Comparison of ENCODE assay signal across 9 mouse cellular contexts in genomic region chr11:106677910-106678591, GRCm38 (mm10).
DNase-seq lines count a peak whose midpoint lies in the region; ATAC-seq lines count a peak whose summit lies in the region.
"Had no signal": no experiment of that assay in that cellular context is flagged by ENCODE, and none has a peak within 500 bp of the region (broad histone marks: within the 10 kb centered on the region; RNA-seq: fewer than 3 reads in every experiment).

No protein-coding gene starts in this region.

- no peaks in the 10 kb centered on the region for H3K27me3 ChIP-seq in midbrain, embryonic 14.5 days (ENCODE audit: control insufficient read depth, insufficient read depth, low read length)
- no peaks in the 10 kb centered on the region for H3K27me3 ChIP-seq in midbrain, embryonic 15.5 days (replicated peaks)
- no peaks in the 10 kb centered on the region for H3K27me3 ChIP-seq in forebrain, embryonic 14.5 days (replicated peaks; ENCODE audit: control insufficient read depth, insufficient read depth, low read length)
- no peaks in the 10 kb centered on the region for H3K27me3 ChIP-seq in heart, embryonic 13.5 days (replicated peaks)

- H3K4me1 ChIP-seq in midbrain, embryonic 14.5 days (ENCODE audit: control insufficient read depth, insufficient read depth, low read length) = peaks cover 19% of the 10 kb centered on the region
- peaks cover 15% of the 10 kb centered on the region for H3K4me1 ChIP-seq in midbrain, embryonic 15.5 days
- H3K4me1 ChIP-seq in forebrain, embryonic 14.5 days (ENCODE audit: control insufficient read depth, insufficient read depth, low read length) = peaks cover 23% of the 10 kb centered on the region
- peaks cover 65% of the 10 kb centered on the region for H3K4me1 ChIP-seq in heart, embryonic 13.5 days

- no peaks in the 10 kb centered on the region for H3K36me3 ChIP-seq in midbrain, embryonic 14.5 days (ENCODE audit: control insufficient read depth, insufficient read depth, low read length)
- no peaks in the 10 kb centered on the region for H3K36me3 ChIP-seq in midbrain, embryonic 15.5 days (replicated peaks)
- H3K36me3 ChIP-seq in forebrain, embryonic 14.5 days (ENCODE audit: control insufficient read depth, insufficient read depth, low read length) = no peaks in the 10 kb centered on the region
- H3K36me3 ChIP-seq in heart, embryonic 13.5 days = peaks cover 8% of the 10 kb centered on the region; the same call in 1 of the 2 replicates
- H3K36me3 ChIP-seq: G1E had no signal

- no peak overlapping the region for H3K27ac ChIP-seq in midbrain, embryonic 14.5 days (replicated peaks; ENCODE audit: low read depth, low read length)
- no peak overlapping the region for H3K27ac ChIP-seq in midbrain, embryonic 15.5 days
- H3K27ac ChIP-seq in forebrain, embryonic 14.5 days (ENCODE audit: low read depth, low read length) = peak overlapping the region; percentile 39; the same call in 1 of the 2 replicates
- H3K27ac ChIP-seq in heart, embryonic 13.5 days (replicated peaks) = 0 out of 2 replicates have a peak overlapping the region, but pooled peaks have one; percentile 56

- no peaks in the 10 kb centered on the region for H3K9me3 ChIP-seq in midbrain, embryonic 14.5 days (ENCODE audit: control insufficient read depth, low read length)
- H3K9me3 ChIP-seq in midbrain, embryonic 15.5 days = no peaks in the 10 kb centered on the region
- H3K9me3 ChIP-seq in forebrain, embryonic 14.5 days (replicated peaks; ENCODE audit: control insufficient read depth, low read length) = no peaks in the 10 kb centered on the region
- H3K9me3 ChIP-seq in heart, embryonic 13.5 days = no peaks in the 10 kb centered on the region
- H3K9me3 ChIP-seq: G1E had no signal

- WGBS in midbrain, embryonic 14.5 days = 84% methylated on average over 10 of the region's 10 CpGs
- 78% methylated on average over 10 of the region's 10 CpGs for WGBS in midbrain, embryonic 15.5 days
- WGBS in forebrain, embryonic 14.5 days = 70% methylated on average over 10 of the region's 10 CpGs
- WGBS in heart, embryonic 13.5 days = 40% methylated on average over 10 of the region's 10 CpGs

- no peak overlapping the region for H3K4me3 ChIP-seq in midbrain, embryonic 14.5 days (replicated peaks; ENCODE audit: low read depth, low read length)
- no peak overlapping the region for H3K4me3 ChIP-seq in midbrain, embryonic 15.5 days
- no peak overlapping the region for H3K4me3 ChIP-seq in forebrain, embryonic 14.5 days (ENCODE audit: low read depth, low read length)
- H3K4me3 ChIP-seq in heart, embryonic 13.5 days = no peak overlapping the region

- no peak overlapping the region for H3K4me2 ChIP-seq in midbrain, embryonic 14.5 days (ENCODE audit: low read length)
- no peak overlapping the region for H3K4me2 ChIP-seq in midbrain, embryonic 15.5 days
- no peak overlapping the region for H3K4me2 ChIP-seq in forebrain, embryonic 14.5 days (ENCODE audit: low read length)
- no peak overlapping the region for H3K4me2 ChIP-seq in heart, embryonic 13.5 days

- DNase-seq in midbrain, embryonic 14.5 days = peak; percentile 62
- peak; percentile 87 for DNase-seq in forebrain, embryonic 14.5 days (ENCODE audit: low spot score)
- DNase-seq in layer of hippocampus, postnatal 25 days (ENCODE audit: extremely low spot score in 1 of 2, low spot score in 1 of 2) = peak; percentile 60 to 81
- peak; percentile 67 for DNase-seq in ovary, postnatal 10 days (ENCODE audit: low spot score)
- DNase-seq in yolk sac, embryonic 10.5 days (ENCODE audit: low spot score) = no peak

- H3K9ac ChIP-seq in midbrain, embryonic 14.5 days (replicated peaks; ENCODE audit: low read length) = no peak overlapping the region
- H3K9ac ChIP-seq in midbrain, embryonic 15.5 days = no peak overlapping the region
- no peak overlapping the region for H3K9ac ChIP-seq in forebrain, embryonic 14.5 days (ENCODE audit: low read length)
- H3K9ac ChIP-seq in heart, embryonic 13.5 days = no peak overlapping the region

- ATAC-seq in midbrain, embryonic 14.5 days (ENCODE audit: low FRiP score, low TSS enrichment) = no peak
- no peak for ATAC-seq in midbrain, embryonic 15.5 days (replicated peaks)
- peak; percentile 32; the same call in 1 of the 2 replicates for ATAC-seq in forebrain, embryonic 14.5 days
- ATAC-seq in heart, embryonic 13.5 days (ENCODE audit: extremely low read depth, insufficient number of reproducible peaks, low FRiP score, low TSS enrichment) = peak; percentile 30; the same call in 1 of the 2 replicates
- ATAC-seq in erythroblast, adult 5-6 weeks (replicated peaks; ENCODE audit: low FRiP score, poor library complexity, severe bottlenecking) = no peak

Comparison
In these comparisons a context has a peak if more than half of its experiments do, and no peak if none do; other contexts are left out.
1. ATAC-seq: peak in forebrain, embryonic 14.5 days (single experiment) and heart, embryonic 13.5 days (single experiment); none in midbrain, embryonic 14.5 days (single experiment), midbrain, embryonic 15.5 days (single experiment) and erythroblast, adult 5-6 weeks (single experiment).
2. H3K27ac ChIP-seq: peak in forebrain, embryonic 14.5 days (single experiment) and heart, embryonic 13.5 days (single experiment); none in midbrain, embryonic 14.5 days (single experiment) and midbrain, embryonic 15.5 days (single experiment).